Mouse (Mus musculus) CH12.LX (cell line): ENCODE results near the gene Uck2. TPM values are rescaled to one million over a fixed set of nuclear protein-coding genes. Genes with fewer than 3 reads are reported as not detected.
A peak's percentile ranks its signal among the peaks of the same experiment; 100 is the strongest.

ENCODE experiments used
- DNase-seq: peaks from one replicate; pipeline ENCODE4 v3.0.0-alpha.2; 2013; ENCODE audit errors: extremely low read depth
- H3K27ac ChIP-seq: 2 replicates; pipeline ENCODE4 v1.5.1; 2012; ENCODE audit warnings: low read depth, mild to moderate bottlenecking, control low read depth, moderate library complexity; ENCODE audit not compliant: insufficient read depth
- H3K27me3 ChIP-seq: replicated peaks from 2 replicates; pipeline ENCODE3; 2012; ENCODE audit warnings: inconsistent platforms
- H3K36me3 ChIP-seq, 2 experiments: replicated peaks in 1 of 2; 2 replicates each; pipeline versions ENCODE3 to v1.6.1; 2012; ENCODE audit warnings: inconsistent platforms in 1 of 2, low read length in 1 of 2, mild to moderate bottlenecking in 1 of 2, mixed read lengths in 1 of 2, moderate library complexity in 1 of 2; ENCODE audit not compliant: control insufficient read depth in 1 of 2, insufficient read depth in 1 of 2
- H3K4me1 ChIP-seq, 2 experiments: 2 replicates each; pipeline ENCODE4 v1.6.1; 2012; ENCODE audit warnings: inconsistent platforms in 1 of 2, moderate library complexity in 1 of 2; ENCODE audit not compliant: insufficient read depth in 2 of 2, control insufficient read depth in 1 of 2
- H3K4me2 ChIP-seq: 2 replicates; pipeline ENCODE4 v1.6.1; 2012; ENCODE audit warnings: low read depth, mild to moderate bottlenecking, control low read depth; ENCODE audit not compliant: poor library complexity, insufficient read depth, severe bottlenecking
- H3K4me3 ChIP-seq, 3 experiments: fragments of 150-350 bp in 1 of 3; sonication (generic) in 1 of 3; replicated peaks in 1 of 3; 2 replicates each; pipeline versions ENCODE3 to v1.5.1; 2011 to 2012; ENCODE audit warnings: low read depth in 2 of 3, low read length in 2 of 3, mild to moderate bottlenecking in 2 of 3, moderate library complexity in 2 of 3, control low read depth in 1 of 3, improper control_type of control experiment in 1 of 3, inconsistent platforms in 1 of 3, mixed read lengths in 1 of 3; ENCODE audit not compliant: poor library complexity in 1 of 3
- H3K79me2 ChIP-seq: replicated peaks from 2 replicates; pipeline ENCODE4 v1.6.1; 2012; ENCODE audit warnings: mild to moderate bottlenecking, moderate library complexity; ENCODE audit not compliant: control insufficient read depth, poor library complexity, insufficient read depth, severe bottlenecking; ENCODE audit errors: extremely low read depth
- H3K9ac ChIP-seq: 2 replicates; pipeline ENCODE4 v1.6.1; 2012; ENCODE audit warnings: low read depth, mild to moderate bottlenecking, control low read depth, moderate library complexity; ENCODE audit not compliant: insufficient read depth
- H3K9me3 ChIP-seq: replicated peaks from 2 replicates; pipeline ENCODE3; 2012; ENCODE audit warnings: low read length, inconsistent platforms, mixed read lengths
- EP300 ChIP-seq: IDR thresholded peaks from 2 replicates; pipeline ENCODE4 v1.6.1; 2011; ENCODE audit warnings: low read length, improper control_type of control experiment
- GABPA ChIP-seq: IDR thresholded peaks from 2 replicates; pipeline ENCODE4 v1.6.1; 2012; ENCODE audit warnings: low read depth, low read length, improper control_type of control experiment, inconsistent platforms; ENCODE audit not compliant: insufficient replicate concordance
- HCFC1 ChIP-seq: IDR thresholded peaks from 2 replicates; pipeline ENCODE4 v1.6.1; 2012; ENCODE audit warnings: low read depth, mild to moderate bottlenecking, inconsistent platforms, low read length, improper control_type of control experiment
- IRF4 ChIP-seq: IDR thresholded peaks from 2 replicates; pipeline ENCODE4 v1.6.1; 2014; ENCODE audit warnings: low read depth, mild to moderate bottlenecking, inconsistent platforms, low read length, improper control_type of control experiment
- MAFK ChIP-seq: IDR thresholded peaks from 2 replicates; pipeline ENCODE4 v1.6.1; 2011; ENCODE audit warnings: low read length, improper control_type of control experiment; ENCODE audit not compliant: insufficient replicate concordance
- MYC ChIP-seq: IDR thresholded peaks from 2 replicates; pipeline ENCODE4 v1.6.1; 2011; ENCODE audit warnings: low read depth, mild to moderate bottlenecking, improper control_type of control experiment, low read length
- NRF1 ChIP-seq: IDR thresholded peaks from 2 replicates; pipeline ENCODE4 v1.6.1; 2014; ENCODE audit warnings: low read depth, mild to moderate bottlenecking, inconsistent platforms, low read length, improper control_type of control experiment, moderate library complexity
- PAX5 ChIP-seq: IDR thresholded peaks from 2 replicates; pipeline ENCODE4 v1.6.1; 2012; ENCODE audit warnings: low read length, inconsistent platforms, mixed read lengths
- POLR2AphosphoS2 ChIP-seq: IDR thresholded peaks from 2 replicates; pipeline ENCODE4 v1.6.1; 2011; ENCODE audit warnings: low read depth, low read length, improper control_type of control experiment
- SIN3A ChIP-seq: IDR thresholded peaks from 2 replicates; pipeline ENCODE4 v1.6.1; 2012; ENCODE audit warnings: low read length, improper control_type of control experiment, inconsistent platforms
- SMC3 ChIP-seq: IDR thresholded peaks from 2 replicates; pipeline ENCODE4 v1.6.1; 2011; ENCODE audit warnings: low read depth, low read length, improper control_type of control experiment
- TBP ChIP-seq: conservative IDR thresholded peaks from 2 replicates; pipeline ENCODE4 v1.6.1; 2011; ENCODE audit warnings: low read depth, low read length, improper control_type of control experiment
- TCF12 ChIP-seq: IDR thresholded peaks from 2 replicates; pipeline ENCODE4 v1.6.1; 2014; ENCODE audit warnings: low read depth, mild to moderate bottlenecking, inconsistent platforms, low read length, improper control_type of control experiment
- USF1 ChIP-seq: IDR thresholded peaks from 2 replicates; pipeline ENCODE4 v1.6.1; 2014; ENCODE audit warnings: low read depth, mild to moderate bottlenecking, inconsistent platforms, low read length, improper control_type of control experiment
- USF2 ChIP-seq: conservative IDR thresholded peaks from 2 replicates; pipeline ENCODE4 v1.6.1; 2011; ENCODE audit warnings: low read depth, low read length, improper control_type of control experiment
- dilution Hi-C: fragments of 300-500 bp; cut with MboI; formaldehyde crosslinking; loops from 2 replicates; pipeline ENCODE4 v1.14.3; 2020; ENCODE audit warnings: low sequenced_read_pairs; ENCODE audit not compliant: extremely low pct_unique_long_range_greater_than_20kb, extremely low pct_ligation_motif_present
- in situ Hi-C: fragments of 300-500 bp; cut with MboI; formaldehyde crosslinking; loops from 3 replicates; pipeline ENCODE4 v1.14.3; 2019; ENCODE audit warnings: low sequenced_read_pairs, low pct_ligation_motif_present, low pct_unique_long_range_greater_than_20kb, mixed read lengths
- polyA plus RNA-seq: library from polyadenylated mRNA; unstranded; fragments of >175 nt; gene quantifications from 2 replicates; pipeline ENCODE4 v1.2.1, GENCODE M21; 2012; ENCODE audit warnings: low read depth; ENCODE audit not compliant: insufficient read length
- total RNA-seq, 2 experiments: library from RNA; depleted of rRNA; stranded (reverse); fragments of 300-350 nt in 1 of 2; fragments of >200 nt in 1 of 2; gene quantifications; 2 replicates each; pipeline ENCODE4 v1.2.3; 2012 to 2014

The Uck2 gene
- total and polyA plus RNA-seq, 3 experiments: 235 to 392 (median 363) TPM

GRCm38 (mm10) chr1:167220303-167221174, 64.6 kb downstream of the Uck2 start (continued):
- TF ChIP-seq HCFC1 (no peak), SMC3 (peak; percentile 94), NRF1 (no peak), TCF12 (0 out of 2 replicates have a peak, but pooled peaks have one; percentile 20), PAX5 (no peak), MYC (no peak), IRF4 (peak; percentile 54; the same call in 1 of the 2 replicates)

DNA sequence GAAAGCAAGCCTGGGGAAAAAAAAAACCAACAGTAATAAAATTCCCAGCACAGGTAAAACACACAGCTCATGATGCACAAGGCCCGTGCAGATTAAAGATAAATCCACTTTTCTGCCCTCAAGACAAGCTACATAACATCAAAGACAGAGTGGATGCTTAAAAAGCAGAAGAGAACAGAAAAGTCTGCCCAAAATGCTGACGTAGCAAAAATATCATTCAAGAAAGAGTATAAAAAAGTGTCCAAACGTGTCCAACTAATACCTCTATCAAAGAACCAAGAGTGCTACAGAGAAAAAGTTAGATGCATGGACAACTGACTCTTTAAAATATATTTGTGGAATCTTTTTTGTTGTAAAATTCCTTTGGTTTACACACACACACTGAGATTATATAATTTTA, 69.7 kb downstream of the Uck2 start:
- no peak for DNase-seq
- TF ChIP-seq TBP: no peak
- TF ChIP-seq MAFK: peak; percentile 94
- H3K79me2 ChIP-seq: no peaks in the 10 kb centered on the region
- H3K27me3 ChIP-seq: peaks cover 6% of the 10 kb centered on the region
- H3K9ac ChIP-seq: no peak overlapping the region
- H3K4me2 ChIP-seq: no peak overlapping the region
- H3K4me1 ChIP-seq: no peaks in the 10 kb centered on the region
- in situ Hi-C loops: loop anchor here (25.0 kb wide), 2 partner anchors 478 to 778 kb away; no protein-coding TSS in a partner anchor
- no peak overlapping the region for H3K27ac ChIP-seq
- dilution Hi-C loops: no loop called here
- H3K36me3 ChIP-seq: no peaks in the 10 kb centered on the region
- no peak overlapping the region for H3K4me3 ChIP-seq
- H3K9me3 ChIP-seq: no peaks in the 10 kb centered on the region

GRCm38 (mm10) chr1:167212710-167213109, 72.4 kb downstream of the Uck2 start:
- peaks cover 13% of the 10 kb centered on the region for H3K27me3 ChIP-seq
- no peak overlapping the region for H3K9ac ChIP-seq
- no peak overlapping the region for H3K27ac ChIP-seq
- no peak overlapping the region for H3K4me3 ChIP-seq
- no peak overlapping the region for H3K4me2 ChIP-seq
- no peaks in the 10 kb centered on the region for H3K79me2 ChIP-seq
- no peak for DNase-seq
- H3K9me3 ChIP-seq: no peaks in the 10 kb centered on the region
- dilution Hi-C loops: no loop called here
- in situ Hi-C loops: loop anchor here (25.0 kb wide), 2 partner anchors 475 to 775 kb away; no protein-coding TSS in a partner anchor
- TF ChIP-seq SIN3A: no peak
- TF ChIP-seq TBP: no peak
- no peak for TF ChIP-seq GABPA
- no peak for TF ChIP-seq SMC3
- TF ChIP-seq EP300: no peak
- TF ChIP-seq USF1: no peak
- TF ChIP-seq MYC: no peak
- TF ChIP-seq POLR2AphosphoS2: no peak
- TF ChIP-seq USF2: no peak
- H3K4me1 ChIP-seq: peaks cover 4% of the 10 kb centered on the region in 2 experiments; a peak in 3 of 4 replicates
- no peaks in the 10 kb centered on the region for H3K36me3 ChIP-seq
